Mouse (Mus musculus): Measurements from ENCODE around the gene Safb. TPM values are rescaled to one million over a fixed set of nuclear protein-coding genes. Genes with fewer than 3 reads are reported as not detected.

Safb gene
- polyA plus RNA-seq, 1 experiment from 2014 or later, result 119 TPM

- Histone ChIP-seq H3K9me3 (ENCODE audit: control insufficient read depth, low read length) (no peaks in the 10 kb centered on the region), H3K27me3 (ENCODE audit: control insufficient read depth, insufficient read depth, low read length) (no peaks in the 10 kb centered on the region), H3K4me2 (ENCODE audit: low read depth, severe bottlenecking) (no peak overlapping the region), H3K36me3 (ENCODE audit: control insufficient read depth, insufficient read depth, low read length) (peaks cover 68% of the 10 kb centered on the region), H3K4me3 (ENCODE audit: low read depth, low read length) (no peak overlapping the region), H3K4me1 (ENCODE audit: control insufficient read depth, insufficient read depth, low read length) (no peaks in the 10 kb centered on the region), H3K27ac (replicated peaks; ENCODE audit: low read depth, low read length) (no peak overlapping the region), H3K9ac (ENCODE audit: low read length) (no peak overlapping the region)
- ATAC-seq (ENCODE audit: insufficient number of reproducible peaks, low FRiP score, low TSS enrichment, low read depth) (no peak; the same call in 1 of the 2 replicates), DNase-seq (ENCODE audit: low spot score) (no peak)
- WGBS, result 96% methylated on average over 8 of the region's 8 CpGs
Measured at GRCm38 (mm10) chr17:56593527-56594271, 9.1 kb downstream of the Safb start.

GRCm38 (mm10) chr17:56603186-56604069 is 18.8 kb downstream of the Safb start:
- DNase-seq (ENCODE audit: low spot score) (no peak), ATAC-seq (ENCODE audit: insufficient number of reproducible peaks, low FRiP score, low TSS enrichment, low read depth) (no peak)
- peaks cover under 1% of the 10 kb centered on the region; the same call in 1 of the 2 replicates for H3K4me1 ChIP-seq (ENCODE audit: control insufficient read depth, insufficient read depth, low read length)
- H3K27ac ChIP-seq (replicated peaks; ENCODE audit: low read depth, low read length), result no peak overlapping the region
- H3K27me3 ChIP-seq (ENCODE audit: control insufficient read depth, insufficient read depth, low read length), result no peaks in the 10 kb centered on the region
- H3K4me2 ChIP-seq (ENCODE audit: low read depth, severe bottlenecking), result no peak overlapping the region
- peaks cover 68% of the 10 kb centered on the region for H3K36me3 ChIP-seq (ENCODE audit: control insufficient read depth, insufficient read depth, low read length)
- WGBS, result 96% methylated on average over 28 of the region's 28 CpGs
- H3K9me3 ChIP-seq (ENCODE audit: control insufficient read depth, low read length), result no peaks in the 10 kb centered on the region
- no peak overlapping the region for H3K9ac ChIP-seq (ENCODE audit: low read length)
- H3K4me3 ChIP-seq (ENCODE audit: low read depth, low read length), result no peak overlapping the region

GRCm38 (mm10) chr17:56604070-56604380 is 19.4 kb downstream of the Safb start:
- H3K4me2 ChIP-seq (ENCODE audit: low read depth, severe bottlenecking), result no peak overlapping the region
- WGBS, result 84% methylated on average over 9 of the region's 9 CpGs
- H3K4me1 ChIP-seq (ENCODE audit: control insufficient read depth, insufficient read depth, low read length), result peaks cover 5% of the 10 kb centered on the region
- no peaks in the 10 kb centered on the region for H3K9me3 ChIP-seq (ENCODE audit: control insufficient read depth, low read length)
- H3K27ac ChIP-seq (replicated peaks; ENCODE audit: low read depth, low read length), result no peak overlapping the region
- ATAC-seq (ENCODE audit: insufficient number of reproducible peaks, low FRiP score, low TSS enrichment, low read depth), result no peak
- peaks cover 68% of the 10 kb centered on the region for H3K36me3 ChIP-seq (ENCODE audit: control insufficient read depth, insufficient read depth, low read length)
- H3K9ac ChIP-seq (ENCODE audit: low read length), result no peak overlapping the region
- no peak for DNase-seq (ENCODE audit: low spot score)
- no peak overlapping the region for H3K4me3 ChIP-seq (ENCODE audit: low read depth, low read length)
- H3K27me3 ChIP-seq (ENCODE audit: control insufficient read depth, insufficient read depth, low read length), result no peaks in the 10 kb centered on the region

- Histone ChIP-seq H3K9me3 (ENCODE audit: control insufficient read depth, low read length) (no peaks in the 10 kb centered on the region), H3K27ac (replicated peaks; ENCODE audit: low read depth, low read length) (no peak overlapping the region), H3K27me3 (ENCODE audit: control insufficient read depth, insufficient read depth, low read length) (no peaks in the 10 kb centered on the region), H3K4me1 (ENCODE audit: control insufficient read depth, insufficient read depth, low read length) (peaks cover 5% of the 10 kb centered on the region), H3K4me3 (ENCODE audit: low read depth, low read length) (no peak overlapping the region), H3K36me3 (ENCODE audit: control insufficient read depth, insufficient read depth, low read length) (peaks cover 67% of the 10 kb centered on the region), H3K9ac (ENCODE audit: low read length) (no peak overlapping the region), H3K4me2 (ENCODE audit: low read depth, severe bottlenecking) (no peak overlapping the region)
- no peak for DNase-seq (ENCODE audit: low spot score)
- no peak for ATAC-seq (ENCODE audit: insufficient number of reproducible peaks, low FRiP score, low TSS enrichment, low read depth)
- 89% methylated on average over 3 of the region's 3 CpGs for WGBS
Measured at GRCm38 (mm10) chr17:56604422-56604821, 19.8 kb downstream of the Safb start.

- Histone ChIP-seq H3K4me2 (ENCODE audit: low read depth, severe bottlenecking) (no peak overlapping the region), H3K4me1 (ENCODE audit: control insufficient read depth, insufficient read depth, low read length) (peaks cover 5% of the 10 kb centered on the region), H3K4me3 (ENCODE audit: low read depth, low read length) (no peak overlapping the region), H3K36me3 (ENCODE audit: control insufficient read depth, insufficient read depth, low read length) (peaks cover 57% of the 10 kb centered on the region), H3K9me3 (ENCODE audit: control insufficient read depth, low read length) (no peaks in the 10 kb centered on the region), H3K27ac (replicated peaks; ENCODE audit: low read depth, low read length) (no peak overlapping the region), H3K27me3 (ENCODE audit: control insufficient read depth, insufficient read depth, low read length) (no peaks in the 10 kb centered on the region), H3K9ac (ENCODE audit: low read length) (no peak overlapping the region)
- ATAC-seq (ENCODE audit: insufficient number of reproducible peaks, low FRiP score, low TSS enrichment, low read depth) (no peak), DNase-seq (ENCODE audit: low spot score) (no peak)
- WGBS, result 92% methylated on average over 9 of the region's 9 CpGs
Measured at GRCm38 (mm10) chr17:56605431-56605830, 20.8 kb downstream of the Safb start.

- Histone ChIP-seq H3K27ac (replicated peaks; ENCODE audit: low read depth, low read length) (no peak overlapping the region), H3K36me3 (ENCODE audit: control insufficient read depth, insufficient read depth, low read length) (peaks cover 39% of the 10 kb centered on the region), H3K9ac (ENCODE audit: low read length) (no peak overlapping the region), H3K4me3 (ENCODE audit: low read depth, low read length) (no peak overlapping the region), H3K4me2 (ENCODE audit: low read depth, severe bottlenecking) (no peak overlapping the region; the same call in 1 of the 2 replicates), H3K9me3 (ENCODE audit: control insufficient read depth, low read length) (no peaks in the 10 kb centered on the region), H3K27me3 (ENCODE audit: control insufficient read depth, insufficient read depth, low read length) (no peaks in the 10 kb centered on the region), H3K4me1 (ENCODE audit: control insufficient read depth, insufficient read depth, low read length) (peaks cover 5% of the 10 kb centered on the region)
- WGBS, result 73% methylated on average over 3 of the region's 3 CpGs
- ATAC-seq (ENCODE audit: insufficient number of reproducible peaks, low FRiP score, low TSS enrichment, low read depth), result no peak
- DNase-seq (ENCODE audit: low spot score), result no peak
Measured at GRCm38 (mm10) chr17:56607521-56608062, 23.0 kb downstream of the Safb start.

GRCm38 (mm10) chr17:56608699-56609098 is 24.1 kb downstream of the Safb start:
- WGBS, result 54% methylated on average over 5 of the region's 5 CpGs
- Histone ChIP-seq H3K9me3 (ENCODE audit: control insufficient read depth, low read length) (no peaks in the 10 kb centered on the region), H3K4me2 (ENCODE audit: low read depth, severe bottlenecking) (peak overlapping the region; percentile 60), H3K9ac (ENCODE audit: low read length) (peak overlapping the region; percentile 40), H3K27me3 (ENCODE audit: control insufficient read depth, insufficient read depth, low read length) (no peaks in the 10 kb centered on the region), H3K4me3 (ENCODE audit: low read depth, low read length) (peak overlapping the region; percentile 65), H3K27ac (replicated peaks; ENCODE audit: low read depth, low read length) (no peak overlapping the region), H3K36me3 (ENCODE audit: control insufficient read depth, insufficient read depth, low read length) (peaks cover 29% of the 10 kb centered on the region), H3K4me1 (ENCODE audit: control insufficient read depth, insufficient read depth, low read length) (peaks cover 5% of the 10 kb centered on the region)
- no peak for ATAC-seq (ENCODE audit: insufficient number of reproducible peaks, low FRiP score, low TSS enrichment, low read depth)
- no peak for DNase-seq (ENCODE audit: low spot score)

- peaks cover 20% of the 10 kb centered on the region for H3K36me3 ChIP-seq (ENCODE audit: control insufficient read depth, insufficient read depth, low read length)
- peak; percentile 77 for ATAC-seq (ENCODE audit: insufficient number of reproducible peaks, low FRiP score, low TSS enrichment, low read depth)
- no peaks in the 10 kb centered on the region for H3K27me3 ChIP-seq (ENCODE audit: control insufficient read depth, insufficient read depth, low read length)
- H3K4me3 ChIP-seq (ENCODE audit: low read depth, low read length), result peak within 1 kb of the TSS; percentile 65
- H3K4me1 ChIP-seq (ENCODE audit: control insufficient read depth, insufficient read depth, low read length), result peaks cover 9% of the 10 kb centered on the region
- no peaks in the 10 kb centered on the region for H3K9me3 ChIP-seq (ENCODE audit: control insufficient read depth, low read length)
- H3K9ac ChIP-seq (ENCODE audit: low read length), result peak within 1 kb of the TSS; percentile 73
- H3K27ac ChIP-seq (replicated peaks; ENCODE audit: low read depth, low read length), result no peak within 1 kb of the TSS
- peak within 1 kb of the TSS; percentile 60 for H3K4me2 ChIP-seq (ENCODE audit: low read depth, severe bottlenecking)
- peak; percentile 95 for DNase-seq (ENCODE audit: low spot score)
- WGBS, result under 1% methylated on average over 44 of the region's 44 CpGs
Measured at GRCm38 (mm10) chr17:56609452-56610171, 25.0 kb downstream of the Safb start, which contains the start of gene 2410015M20Rik. Gene 2410015M20Rik, minus strand, starts transcription at chr17:56609771.

All from limb, embryonic 11.5 days (tissue).